Mouse (Mus musculus): ENCODE measurements at regions not wholly inside any gene's neighbourhood (a gene's known extent, or its start where the extent isn't known, plus 50 kb on each side); places are given as distances from the start of the nearest gene placed in this dataset.

DNA sequence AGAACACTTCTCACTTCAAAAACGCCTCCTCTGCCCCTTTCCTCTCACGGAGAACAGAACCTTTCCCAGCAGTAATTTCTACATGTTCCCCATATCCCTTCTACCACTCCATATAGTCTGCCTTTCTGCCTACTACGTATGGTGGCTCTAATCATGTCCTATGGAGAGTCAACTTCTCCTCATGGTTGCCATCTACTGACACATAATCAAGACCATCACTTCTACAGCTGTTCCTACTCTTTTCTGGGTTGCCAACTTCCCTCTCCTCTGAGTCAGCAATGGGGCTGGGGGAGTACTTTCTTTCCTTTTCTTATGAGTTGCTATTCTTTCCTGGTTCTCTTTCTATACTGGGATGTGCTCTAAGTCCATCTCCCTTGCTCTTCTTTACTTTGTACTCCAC, 114.0 kb upstream of the Paip1 start:
- WGBS: 72% methylated on average over 3 of the region's 3 CpGs
- Histone ChIP-seq H3K4me1 (no peaks in the 10 kb centered on the region), H3K27ac (no peak overlapping the region), H3K4me3 (no peak overlapping the region), H3K9me3 (no peaks in the 10 kb centered on the region), H3K36me3 (no peaks in the 10 kb centered on the region), H3K27me3 (ENCODE audit: insufficient read depth, poor library complexity, severe bottlenecking) (no peaks in the 10 kb centered on the region)
- no peak for DNase-seq (ENCODE audit: low spot score)

DNA sequence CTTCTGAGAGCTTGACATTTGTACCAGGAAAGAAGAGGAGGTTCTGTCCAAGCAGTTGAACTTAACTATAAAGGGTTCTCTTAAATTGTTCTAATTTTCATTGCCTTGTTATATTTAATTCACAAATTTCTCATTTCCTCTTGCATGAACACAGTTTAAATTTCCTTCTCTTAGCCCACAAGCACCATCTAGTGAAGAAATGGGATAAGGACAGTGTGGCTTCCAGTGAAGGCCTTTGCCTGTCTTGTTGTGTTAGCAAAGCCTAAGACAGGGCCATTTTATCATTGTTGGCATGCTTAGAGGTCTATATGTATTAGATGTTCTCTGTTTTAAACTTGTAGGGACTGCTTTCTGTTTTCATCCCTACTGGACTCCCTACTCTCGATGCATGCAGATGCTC, 110.0 kb upstream of the Paip1 start:
- Histone ChIP-seq H3K4me1 (no peaks in the 10 kb centered on the region), H3K4me3 (no peak overlapping the region), H3K27ac (no peak overlapping the region), H3K9me3 (no peaks in the 10 kb centered on the region), H3K36me3 (no peaks in the 10 kb centered on the region), H3K27me3 (ENCODE audit: insufficient read depth, poor library complexity, severe bottlenecking) (no peaks in the 10 kb centered on the region)
- WGBS: 76% methylated on average over 1 of the region's 1 CpGs
- DNase-seq (ENCODE audit: low spot score): no peak

DNA sequence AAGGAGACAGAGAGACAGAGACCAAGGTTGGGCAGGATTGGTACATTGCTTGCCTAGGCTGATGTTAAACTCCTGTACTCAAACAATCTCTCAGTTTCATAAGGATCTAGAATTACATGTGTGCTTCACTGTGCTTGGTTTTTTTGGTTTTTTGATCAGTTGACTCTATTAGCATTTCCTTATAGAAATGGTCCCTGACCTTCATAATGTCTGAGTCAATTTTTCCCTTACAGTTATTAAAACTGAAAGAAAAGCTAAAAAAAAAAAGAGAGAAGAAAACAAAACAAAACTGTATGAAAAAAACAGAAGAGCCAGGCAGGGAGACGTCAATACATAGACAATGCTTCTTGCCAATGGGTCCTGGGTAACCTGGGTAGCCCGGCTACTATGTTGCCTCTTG, 102.9 kb upstream of the Paip1 start:
- no peaks in the 10 kb centered on the region for H3K4me1 ChIP-seq
- no peaks in the 10 kb centered on the region for H3K9me3 ChIP-seq
- H3K36me3 ChIP-seq: no peaks in the 10 kb centered on the region
- H3K27ac ChIP-seq: no peak overlapping the region
- no peak overlapping the region for H3K4me3 ChIP-seq
- no peaks in the 10 kb centered on the region for H3K27me3 ChIP-seq (ENCODE audit: insufficient read depth, poor library complexity, severe bottlenecking)
- no peak for DNase-seq (ENCODE audit: low spot score)
- WGBS: 80% methylated on average over 2 of the region's 2 CpGs

DNA sequence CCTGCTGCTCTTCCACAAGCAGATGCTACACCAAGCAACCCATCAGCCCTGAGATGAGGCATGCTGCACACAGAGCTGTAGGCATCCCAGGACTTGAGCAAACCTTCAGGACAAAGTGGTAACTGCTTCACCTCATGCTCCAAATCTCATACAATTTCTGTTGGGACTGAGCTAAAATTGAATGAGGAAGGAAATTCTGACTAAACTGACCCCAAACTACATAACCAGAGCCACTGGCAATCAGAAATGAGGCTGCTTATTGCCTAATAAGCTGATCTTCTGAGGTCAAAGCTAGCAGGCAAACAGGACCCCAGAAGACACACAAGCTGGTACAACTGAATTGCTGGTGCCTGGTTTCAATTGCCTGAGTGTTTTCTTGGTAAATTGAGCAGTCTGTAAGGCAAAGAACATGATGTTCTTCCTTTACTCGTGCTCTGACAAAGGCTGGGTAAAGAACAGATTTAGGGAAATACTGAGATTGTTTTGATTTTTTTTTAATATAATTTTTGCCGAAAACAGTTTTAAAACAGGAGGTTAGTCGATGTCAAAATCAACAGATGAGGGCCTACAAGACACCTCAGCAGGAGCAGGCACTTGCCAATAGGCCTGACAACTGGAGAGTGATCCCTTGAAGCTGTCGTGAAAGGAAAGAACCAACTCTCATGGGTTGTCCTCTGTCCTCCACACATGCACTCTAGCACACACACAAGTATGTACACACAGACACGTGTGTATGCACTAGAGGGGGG, 101.3 kb upstream of the Paip1 start:
- Histone ChIP-seq H3K9me3 (no peaks in the 10 kb centered on the region), H3K4me3 (no peak overlapping the region), H3K27ac (no peak overlapping the region), H3K4me1 (no peaks in the 10 kb centered on the region), H3K36me3 (no peaks in the 10 kb centered on the region), H3K27me3 (ENCODE audit: insufficient read depth, poor library complexity, severe bottlenecking) (no peaks in the 10 kb centered on the region)
- DNase-seq (ENCODE audit: low spot score): no peak
- WGBS: 80% methylated on average over 5 of the region's 5 CpGs

DNA sequence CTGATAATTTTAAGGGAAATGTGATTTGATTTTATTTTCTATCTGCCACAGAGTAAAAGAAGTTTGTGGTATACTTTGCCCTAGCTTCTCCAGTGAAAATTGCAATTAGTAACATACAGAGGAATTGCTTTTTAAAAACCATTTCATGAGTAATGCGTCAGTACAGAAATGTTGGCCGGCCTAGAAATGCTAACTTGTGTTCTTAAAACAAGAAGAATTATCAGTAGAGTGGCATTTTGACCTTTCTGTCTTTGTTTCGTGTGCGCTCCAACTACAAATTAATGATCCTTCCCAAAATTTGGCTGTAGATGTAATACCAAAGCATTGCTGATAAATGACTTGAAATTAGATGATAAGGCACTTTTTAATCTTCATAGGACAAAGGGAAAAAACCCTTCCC, 99.7 kb upstream of the Paip1 start:
- DNase-seq (ENCODE audit: low spot score): no peak
- 90% methylated on average over 4 of the region's 4 CpGs for WGBS

GRCm38 (mm10) chr13:119331815-119332214, 96.6 kb upstream of the Paip1 start:
- no peak overlapping the region for H3K4me3 ChIP-seq
- H3K27ac ChIP-seq: no peak overlapping the region
- no peaks in the 10 kb centered on the region for H3K4me1 ChIP-seq
- no peaks in the 10 kb centered on the region for H3K27me3 ChIP-seq (ENCODE audit: insufficient read depth, poor library complexity, severe bottlenecking)
- H3K9me3 ChIP-seq: no peaks in the 10 kb centered on the region
- WGBS: 95% methylated on average over 3 of the region's 3 CpGs
- DNase-seq (ENCODE audit: low spot score): no peak
- H3K36me3 ChIP-seq: peaks cover 24% of the 10 kb centered on the region

More for the DNA sequence above, 99.7 kb upstream of the Paip1 start:
- H3K36me3 ChIP-seq: peaks cover under 1% of the 10 kb centered on the region; the same call in 1 of the 2 replicates
- H3K27ac ChIP-seq: no peak overlapping the region
- no peak overlapping the region for H3K4me3 ChIP-seq
- H3K4me1 ChIP-seq: no peaks in the 10 kb centered on the region
- no peaks in the 10 kb centered on the region for H3K27me3 ChIP-seq (ENCODE audit: insufficient read depth, poor library complexity, severe bottlenecking)
- H3K9me3 ChIP-seq: no peaks in the 10 kb centered on the region

- H3K9me3 ChIP-seq: no peaks in the 10 kb centered on the region
- no peaks in the 10 kb centered on the region for H3K27me3 ChIP-seq (ENCODE audit: insufficient read depth, poor library complexity, severe bottlenecking)
- H3K36me3 ChIP-seq: peaks cover 41% of the 10 kb centered on the region
- no peaks in the 10 kb centered on the region for H3K4me1 ChIP-seq
- WGBS: 77% methylated on average over 6 of the region's 6 CpGs
- DNase-seq (ENCODE audit: low spot score): no peak
- no peak overlapping the region for H3K4me3 ChIP-seq
- no peak overlapping the region for H3K27ac ChIP-seq
Observed at GRCm38 (mm10) chr13:119333915-119334314, 94.5 kb upstream of the Paip1 start.

- no peaks in the 10 kb centered on the region for H3K27me3 ChIP-seq (ENCODE audit: insufficient read depth, poor library complexity, severe bottlenecking)
- H3K4me3 ChIP-seq: no peak overlapping the region
- no peaks in the 10 kb centered on the region for H3K9me3 ChIP-seq
- WGBS: 96% methylated on average over 5 of the region's 5 CpGs
- DNase-seq (ENCODE audit: low spot score): no peak
- peaks cover 42% of the 10 kb centered on the region for H3K36me3 ChIP-seq
- H3K4me1 ChIP-seq: no peaks in the 10 kb centered on the region
- no peak overlapping the region for H3K27ac ChIP-seq
Observed at GRCm38 (mm10) chr13:119337861-119338260, 90.5 kb upstream of the Paip1 start.

DNA sequence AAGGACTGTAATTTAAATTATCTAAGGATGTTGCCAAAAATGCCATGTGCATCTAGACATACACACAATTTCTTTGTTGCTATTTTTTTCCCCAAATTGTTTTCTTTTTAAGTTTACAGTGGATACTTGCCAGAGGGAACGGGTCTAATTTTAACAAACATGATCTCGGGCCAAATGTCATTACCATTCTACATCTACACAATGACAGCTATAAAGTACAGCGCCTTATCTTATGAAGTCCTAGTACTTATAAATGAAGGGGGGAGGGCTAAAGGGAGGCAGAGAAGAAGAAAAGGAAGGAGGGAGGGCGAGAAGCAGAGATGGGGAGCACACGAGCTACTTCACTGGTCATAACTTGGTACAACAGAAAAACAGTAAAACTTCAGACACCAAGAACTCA, 89.4 kb upstream of the Paip1 start:
- Histone ChIP-seq H3K27ac (no peak overlapping the region), H3K4me3 (no peak overlapping the region), H3K4me1 (no peaks in the 10 kb centered on the region), H3K9me3 (no peaks in the 10 kb centered on the region), H3K27me3 (ENCODE audit: insufficient read depth, poor library complexity, severe bottlenecking) (no peaks in the 10 kb centered on the region), H3K36me3 (peaks cover 45% of the 10 kb centered on the region)
- no peak for DNase-seq (ENCODE audit: low spot score)
- WGBS: 86% methylated on average over 5 of the region's 5 CpGs

- Histone ChIP-seq H3K36me3 (peaks cover 47% of the 10 kb centered on the region), H3K27me3 (ENCODE audit: insufficient read depth, poor library complexity, severe bottlenecking) (no peaks in the 10 kb centered on the region), H3K4me3 (no peak overlapping the region), H3K4me1 (no peaks in the 10 kb centered on the region), H3K9me3 (no peaks in the 10 kb centered on the region), H3K27ac (no peak overlapping the region)
- DNase-seq (ENCODE audit: low spot score): no peak
- 93% methylated on average over 11 of the region's 11 CpGs for WGBS
Observed at GRCm38 (mm10) chr13:119339762-119340161, 88.6 kb upstream of the Paip1 start.

- Histone ChIP-seq H3K27me3 (ENCODE audit: insufficient read depth, poor library complexity, severe bottlenecking) (no peaks in the 10 kb centered on the region), H3K27ac (no peak overlapping the region), H3K9me3 (no peaks in the 10 kb centered on the region), H3K4me1 (no peaks in the 10 kb centered on the region), H3K36me3 (peaks cover 28% of the 10 kb centered on the region), H3K4me3 (no peak overlapping the region)
- 36% methylated on average over 2 of the region's 2 CpGs for WGBS
- DNase-seq (ENCODE audit: low spot score): no peak
Observed at GRCm38 (mm10) chr13:119341833-119342232, 86.6 kb upstream of the Paip1 start.

DNA sequence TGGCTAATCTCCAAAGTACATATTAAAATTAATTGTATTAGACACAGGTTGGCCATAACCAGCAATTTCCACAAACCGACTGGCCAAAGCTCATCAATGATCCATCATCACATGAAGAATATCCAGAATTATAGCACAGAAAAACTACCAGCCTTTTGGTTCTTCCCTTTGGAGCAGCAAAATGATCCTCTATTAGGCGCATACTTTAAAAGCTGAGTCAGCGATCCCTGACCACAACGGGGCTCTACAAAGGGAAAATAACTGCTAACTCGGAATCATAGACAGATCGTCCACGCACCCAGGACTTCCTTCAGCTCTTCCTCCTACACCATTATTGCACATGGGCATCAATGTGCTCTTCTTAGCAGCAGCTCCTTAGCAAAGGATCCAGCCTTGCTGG, 85.6 kb upstream of the Paip1 start:
- Histone ChIP-seq H3K4me1 (no peaks in the 10 kb centered on the region), H3K27ac (no peak overlapping the region), H3K27me3 (ENCODE audit: insufficient read depth, poor library complexity, severe bottlenecking) (no peaks in the 10 kb centered on the region), H3K9me3 (no peaks in the 10 kb centered on the region), H3K36me3 (peaks cover 25% of the 10 kb centered on the region), H3K4me3 (no peak overlapping the region)
- WGBS: 91% methylated on average over 7 of the region's 7 CpGs
- no peak for DNase-seq (ENCODE audit: low spot score)

GRCm38 (mm10) chr13:119347988-119348387, 80.4 kb upstream of the Paip1 start:
- H3K36me3 ChIP-seq: peaks cover 50% of the 10 kb centered on the region
- H3K9me3 ChIP-seq: no peaks in the 10 kb centered on the region
- H3K4me1 ChIP-seq: no peaks in the 10 kb centered on the region
- 96% methylated on average over 3 of the region's 3 CpGs for whole genome bisulfite sequencing
- DNase-seq (ENCODE audit: low spot score): no peak
- no peak overlapping the region for H3K4me3 ChIP-seq
- H3K27ac ChIP-seq: no peak overlapping the region
- H3K27me3 ChIP-seq (ENCODE audit: insufficient read depth, poor library complexity, severe bottlenecking): no peaks in the 10 kb centered on the region

GRCm38 (mm10) chr13:119351346-119351745, 77.1 kb upstream of the Paip1 start:
- Histone ChIP-seq H3K36me3 (peaks cover 74% of the 10 kb centered on the region), H3K4me3 (no peak overlapping the region), H3K9me3 (no peaks in the 10 kb centered on the region), H3K27ac (no peak overlapping the region), H3K4me1 (no peaks in the 10 kb centered on the region), H3K27me3 (ENCODE audit: insufficient read depth, poor library complexity, severe bottlenecking) (no peaks in the 10 kb centered on the region)
- DNase-seq (ENCODE audit: low spot score): no peak
- 87% methylated on average over 13 of the region's 13 CpGs for WGBS
